Mouse (Mus musculus) stomach, embryonic 16.5 days (tissue): ENCODE measurements around the gene Nelfb. TPM values are rescaled to one million over a fixed set of nuclear protein-coding genes. Genes with fewer than 3 reads are reported as not detected.

ENCODE experiments used
- ATAC-seq: fragments of 200-750 bp; cut with Nextera tagmentation; 2 replicates; pipeline ENCODE4 v1.8.0; 2017; ENCODE audit warnings: moderate number of reproducible peaks, moderate TSS enrichment; ENCODE audit not compliant: insufficient read depth, low FRiP score
- H3K27ac ChIP-seq: fragments of 300-500 bp; sonication (generic); 2 replicates; pipeline ENCODE4 v1.5.1; 2014; ENCODE audit warnings: low read length
- H3K27me3 ChIP-seq: fragments of 300-500 bp; sonication (generic); 2 replicates; pipeline ENCODE4 v1.6.1; 2014; ENCODE audit warnings: low read length, control low read depth, mixed read lengths; ENCODE audit not compliant: control insufficient read depth, insufficient read depth
- H3K36me3 ChIP-seq: fragments of 300-500 bp; sonication (generic); 2 replicates; pipeline ENCODE4 v1.6.1; 2014; ENCODE audit warnings: low read length; ENCODE audit not compliant: control insufficient read depth, insufficient read depth
- H3K4me1 ChIP-seq: fragments of 300-500 bp; sonication (generic); 2 replicates; pipeline ENCODE4 v1.6.1; 2014; ENCODE audit warnings: low read length, control low read depth, mixed read lengths; ENCODE audit not compliant: control insufficient read depth, insufficient read depth
- H3K4me2 ChIP-seq: fragments of 300-500 bp; sonication (generic); 2 replicates; pipeline ENCODE4 v1.6.1; 2014; ENCODE audit warnings: low read depth, low read length, mixed read lengths
- H3K4me3 ChIP-seq: fragments of 300-500 bp; sonication (generic); replicated peaks from 2 replicates; pipeline ENCODE4 v1.5.1; 2014; ENCODE audit warnings: mild to moderate bottlenecking, low read length
- H3K9ac ChIP-seq: fragments of 300-500 bp; sonication (generic); 2 replicates; pipeline ENCODE4 v1.6.1; 2014; ENCODE audit warnings: low read length
- H3K9me3 ChIP-seq: fragments of 300-500 bp; sonication (generic); replicated peaks from 2 replicates; pipeline ENCODE4 v1.6.1; 2016; ENCODE audit warnings: low read length, control low read depth; ENCODE audit not compliant: control insufficient read depth
- WGBS: fragments of 180-500 bp; shearing (Covaris S2); extraction: QIAGEN DNeasy Blood & Tissue Kit; methylation state at CpG from one replicate; pipeline ENCODE4 v1.1.7; 2014; 5-methylcytosine and 5-hydroxymethylcytosine counted together
- polyA plus RNA-seq: library from polyadenylated mRNA; unstranded; fragments of >200 nt; fragmentation: Nextera tagmentation; extraction: Ambion mirVana; gene quantifications from 2 replicates; pipeline ENCODE4 v1.2.1, GENCODE M21; 2015

Nelfb gene
- polyA plus RNA-seq, 1 experiment from 2014 or later: 102 TPM

- Histone ChIP-seq H3K9ac (peak overlapping the region; percentile 6; the same call in 1 of the 2 replicates), H3K4me3 (no peak overlapping the region), H3K36me3 (no peaks in the 10 kb centered on the region), H3K4me1 (peaks cover 36% of the 10 kb centered on the region), H3K9me3 (no peaks in the 10 kb centered on the region), H3K4me2 (peak overlapping the region; percentile 30; the same call in 1 of the 2 replicates), H3K27ac (peak overlapping the region; percentile 64), H3K27me3 (peaks cover 9% of the 10 kb centered on the region)
- WGBS: 50% methylated on average over 4 of the region's 4 CpGs
- ATAC-seq: no peak
These were observed 34.2 kb downstream of the Nelfb start for GRCm38 (mm10) chr2:25177076-25177475.

GRCm38 (mm10) chr2:25176573-25176972, 34.7 kb downstream of the Nelfb start:
- WGBS: 44% methylated on average over 6 of the region's 6 CpGs
- peaks cover 36% of the 10 kb centered on the region for H3K4me1 ChIP-seq
- H3K4me2 ChIP-seq: no peak overlapping the region
- no peaks in the 10 kb centered on the region for H3K9me3 ChIP-seq
- no peaks in the 10 kb centered on the region for H3K36me3 ChIP-seq
- no peak overlapping the region for H3K4me3 ChIP-seq
- no peak overlapping the region for H3K9ac ChIP-seq
- H3K27me3 ChIP-seq: peaks cover 9% of the 10 kb centered on the region
- no peak for ATAC-seq
- H3K27ac ChIP-seq: peak overlapping the region; percentile 64

- H3K27me3 ChIP-seq: peaks cover 6% of the 10 kb centered on the region
- 80% methylated on average over 4 of the region's 4 CpGs for WGBS
- H3K27ac ChIP-seq: no peak overlapping the region
- no peak for ATAC-seq
- peaks cover 32% of the 10 kb centered on the region for H3K4me1 ChIP-seq
- H3K9me3 ChIP-seq: no peaks in the 10 kb centered on the region
- H3K4me2 ChIP-seq: no peak overlapping the region
- 0 out of 2 replicates have a peak overlapping the region, but pooled peaks have one; percentile 4 for H3K9ac ChIP-seq
- no peak overlapping the region for H3K4me3 ChIP-seq
- H3K36me3 ChIP-seq: no peaks in the 10 kb centered on the region
These were observed 35.6 kb downstream of the Nelfb start for GRCm38 (mm10) chr2:25175690-25176078.

- no peaks in the 10 kb centered on the region for H3K9me3 ChIP-seq
- H3K27ac ChIP-seq: no peak overlapping the region
- H3K27me3 ChIP-seq: peaks cover 5% of the 10 kb centered on the region; the same call in 1 of the 2 replicates
- peaks cover 31% of the 10 kb centered on the region for H3K4me1 ChIP-seq
- ATAC-seq: no peak
- no peaks in the 10 kb centered on the region for H3K36me3 ChIP-seq
- no peak overlapping the region for H3K4me2 ChIP-seq
- H3K4me3 ChIP-seq: no peak overlapping the region
- H3K9ac ChIP-seq: no peak overlapping the region
- WGBS: 52% methylated on average over 7 of the region's 7 CpGs
These were observed 36.2 kb downstream of the Nelfb start for GRCm38 (mm10) chr2:25174866-25175689.

DNA sequence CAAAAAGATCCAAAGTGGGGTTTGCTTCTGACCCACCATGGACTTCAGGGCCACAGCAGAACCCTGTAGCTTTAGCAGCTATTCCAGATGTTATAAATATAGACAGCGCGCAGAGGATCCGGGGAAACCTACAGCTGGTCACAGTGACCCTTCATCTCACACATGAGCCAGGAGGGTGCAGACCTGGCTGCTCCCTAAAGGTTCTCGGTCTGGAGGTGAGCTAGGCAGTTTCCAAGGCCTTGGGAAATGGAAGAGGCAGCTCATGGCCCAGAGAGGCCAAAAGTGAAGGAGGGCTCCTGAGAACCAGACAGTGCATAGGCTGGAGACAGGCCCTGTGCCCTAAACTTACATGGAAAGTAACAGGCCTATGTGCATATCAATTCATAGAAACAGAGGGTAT, 37.5 kb downstream of the Nelfb start:
- peaks cover 34% of the 10 kb centered on the region for H3K4me1 ChIP-seq
- no peak overlapping the region for H3K4me2 ChIP-seq
- H3K27ac ChIP-seq: no peak overlapping the region
- H3K4me3 ChIP-seq: no peak overlapping the region
- no peaks in the 10 kb centered on the region for H3K36me3 ChIP-seq
- no peaks in the 10 kb centered on the region for H3K9me3 ChIP-seq
- ATAC-seq: no peak
- WGBS: 96% methylated on average over 4 of the region's 4 CpGs
- no peak overlapping the region for H3K9ac ChIP-seq
- no peaks in the 10 kb centered on the region for H3K27me3 ChIP-seq

- Histone ChIP-seq H3K9ac (peak overlapping the region; percentile 23; the same call in 1 of the 2 replicates), H3K4me1 (peaks cover 35% of the 10 kb centered on the region), H3K27me3 (no peaks in the 10 kb centered on the region), H3K36me3 (no peaks in the 10 kb centered on the region), H3K4me2 (peak overlapping the region; percentile 4; the same call in 1 of the 2 replicates), H3K4me3 (no peak overlapping the region), H3K27ac (peak overlapping the region; percentile 80), H3K9me3 (no peaks in the 10 kb centered on the region)
- 49% methylated on average over 8 of the region's 8 CpGs for WGBS
- ATAC-seq: peak; percentile 68
These were observed 38.7 kb downstream of the Nelfb start for GRCm38 (mm10) chr2:25172629-25173028.

- no peak overlapping the region for H3K4me2 ChIP-seq
- H3K36me3 ChIP-seq: no peaks in the 10 kb centered on the region
- H3K27me3 ChIP-seq: no peaks in the 10 kb centered on the region
- H3K4me3 ChIP-seq: no peak overlapping the region
- WGBS: 86% methylated on average over 1 of the region's 1 CpGs
- peak overlapping the region; percentile 80 for H3K27ac ChIP-seq
- peaks cover 30% of the 10 kb centered on the region for H3K4me1 ChIP-seq
- H3K9me3 ChIP-seq: no peaks in the 10 kb centered on the region
- no peak overlapping the region for H3K9ac ChIP-seq
- ATAC-seq: no peak
These were observed 39.5 kb downstream of the Nelfb start for GRCm38 (mm10) chr2:25171769-25172153.

DNA sequence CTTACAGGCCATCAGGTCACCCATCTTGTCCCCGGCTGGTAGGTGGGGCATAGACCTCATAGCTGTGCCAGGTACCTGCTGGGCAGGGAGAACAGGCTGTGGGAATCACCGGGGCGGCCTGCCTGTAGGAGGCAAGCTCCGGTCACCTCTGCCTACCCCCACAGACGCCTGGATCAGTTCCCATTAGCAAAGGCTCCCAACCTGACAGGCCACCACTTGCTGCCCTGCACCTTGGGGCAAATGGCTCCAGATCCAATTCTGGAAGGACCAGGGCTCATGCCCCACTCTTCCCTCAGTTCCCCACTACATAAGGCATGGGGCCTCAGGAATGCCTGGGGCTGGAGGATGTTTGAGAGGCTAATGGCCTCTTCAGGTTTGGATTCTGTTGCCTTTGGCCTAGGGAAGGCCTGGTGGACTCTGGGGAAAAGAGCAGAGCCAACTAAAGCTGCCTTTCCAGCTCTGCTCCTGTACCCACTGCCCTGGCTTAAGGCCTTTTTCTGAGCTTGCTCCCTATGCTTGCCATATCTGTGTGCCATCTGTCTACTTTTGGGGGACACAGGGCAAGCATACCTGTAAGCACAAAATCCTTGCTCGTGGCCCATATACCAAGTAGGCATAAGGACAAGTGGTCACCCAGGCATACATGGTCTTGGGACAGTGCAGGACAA, 40.1 kb downstream of the Nelfb start:
- no peaks in the 10 kb centered on the region for H3K27me3 ChIP-seq
- H3K9ac ChIP-seq: no peak overlapping the region
- no peaks in the 10 kb centered on the region for H3K9me3 ChIP-seq
- ATAC-seq: no peak
- no peak overlapping the region for H3K4me2 ChIP-seq
- H3K27ac ChIP-seq: no peak overlapping the region
- no peaks in the 10 kb centered on the region for H3K36me3 ChIP-seq
- H3K4me1 ChIP-seq: peaks cover 26% of the 10 kb centered on the region
- no peak overlapping the region for H3K4me3 ChIP-seq
- WGBS: 83% methylated on average over 6 of the region's 6 CpGs
